Mouse (Mus musculus) liver, embryonic 16.5 days (tissue): ENCODE data around the gene Plce1. TPM values are rescaled to one million over a fixed set of nuclear protein-coding genes. Genes with fewer than 3 reads are reported as not detected.

ENCODE experiments used
- ATAC-seq: fragments of 200-750 bp; cut with Nextera tagmentation; 2 replicates; pipeline ENCODE4 v1.8.0; 2017; ENCODE audit warnings: low read depth, mild to moderate bottlenecking, moderate number of reproducible peaks, moderate library complexity
- H3K27ac ChIP-seq: fragments of 300-500 bp; sonication (generic); 2 replicates; pipeline ENCODE4 v1.5.1; 2014; ENCODE audit warnings: mild to moderate bottlenecking, low read length
- H3K27me3 ChIP-seq: fragments of 300-500 bp; sonication (generic); 2 replicates; pipeline ENCODE4 v1.6.1; 2014; ENCODE audit warnings: low read depth, low read length, mixed read lengths; ENCODE audit not compliant: control insufficient read depth, insufficient read depth
- H3K36me3 ChIP-seq: fragments of 300-500 bp; sonication (generic); 2 replicates; pipeline ENCODE4 v1.6.1; 2014; ENCODE audit warnings: mild to moderate bottlenecking; ENCODE audit not compliant: control insufficient read depth, insufficient read depth
- H3K4me1 ChIP-seq: fragments of 300-500 bp; sonication (generic); 2 replicates; pipeline ENCODE4 v1.6.1; 2014; ENCODE audit warnings: low read depth, low read length, mixed read lengths; ENCODE audit not compliant: control insufficient read depth
- H3K4me2 ChIP-seq: fragments of 300-500 bp; sonication (generic); 2 replicates; pipeline ENCODE4 v1.6.1; 2014; ENCODE audit warnings: low read depth, low read length, mixed read lengths
- H3K4me3 ChIP-seq: fragments of 300-500 bp; sonication (generic); 2 replicates; pipeline ENCODE4 v1.5.1; 2014; ENCODE audit warnings: low read depth, mild to moderate bottlenecking, low read length
- H3K9ac ChIP-seq: fragments of 300-500 bp; sonication (generic); 2 replicates; pipeline ENCODE4 v1.6.1; 2014; ENCODE audit warnings: low read depth, low read length
- H3K9me3 ChIP-seq: fragments of 300-500 bp; sonication (generic); replicated peaks from 2 replicates; pipeline ENCODE4 v1.6.1; 2016; ENCODE audit warnings: low read length; ENCODE audit not compliant: control insufficient read depth
- WGBS: fragments of 180-500 bp; shearing (Covaris S2); extraction: QIAGEN DNeasy Blood & Tissue Kit; methylation state at CpG from one replicate; pipeline ENCODE4 v1.1.7; 2014; ENCODE audit not compliant: insufficient replicate concordance; 5-methylcytosine and 5-hydroxymethylcytosine counted together
- polyA plus RNA-seq: library from polyadenylated mRNA; unstranded; fragments of >200 nt; fragmentation: Nextera tagmentation; extraction: Ambion mirVana; gene quantifications from 2 replicates; pipeline ENCODE4 v1.2.1, GENCODE M21; 2015

The Plce1 gene
- polyA plus RNA-seq, 1 experiment from 2014 or later = 0.68 TPM

DNA sequence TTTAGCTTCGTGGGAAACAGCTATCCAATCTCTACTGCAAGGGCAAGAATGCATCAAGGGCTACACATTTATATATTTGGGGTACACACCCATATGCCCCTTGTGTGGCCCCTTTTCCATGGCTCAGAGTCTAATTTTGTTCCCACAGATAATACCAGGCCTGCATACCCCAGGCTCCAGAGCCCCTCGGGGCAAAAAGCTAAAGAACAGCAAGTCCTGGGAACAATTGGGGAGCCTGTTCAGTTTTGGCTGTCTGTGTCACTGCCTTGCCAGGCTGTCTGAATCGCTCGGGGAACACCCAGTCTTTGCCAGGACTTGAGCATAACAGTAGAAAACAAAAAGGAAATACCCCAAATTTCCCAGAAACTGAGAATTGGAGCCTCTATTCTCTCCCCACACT is 20.2 kb upstream of the Plce1 start:
- Histone ChIP-seq H3K27ac (no peak overlapping the region), H3K9me3 (peaks cover 3% of the 10 kb centered on the region), H3K9ac (no peak overlapping the region), H3K4me1 (no peaks in the 10 kb centered on the region), H3K4me2 (no peak overlapping the region), H3K4me3 (no peak overlapping the region), H3K36me3 (no peaks in the 10 kb centered on the region), H3K27me3 (no peaks in the 10 kb centered on the region)
- no peak for ATAC-seq
- WGBS = 68% methylated on average over 4 of the region's 4 CpGs

DNA sequence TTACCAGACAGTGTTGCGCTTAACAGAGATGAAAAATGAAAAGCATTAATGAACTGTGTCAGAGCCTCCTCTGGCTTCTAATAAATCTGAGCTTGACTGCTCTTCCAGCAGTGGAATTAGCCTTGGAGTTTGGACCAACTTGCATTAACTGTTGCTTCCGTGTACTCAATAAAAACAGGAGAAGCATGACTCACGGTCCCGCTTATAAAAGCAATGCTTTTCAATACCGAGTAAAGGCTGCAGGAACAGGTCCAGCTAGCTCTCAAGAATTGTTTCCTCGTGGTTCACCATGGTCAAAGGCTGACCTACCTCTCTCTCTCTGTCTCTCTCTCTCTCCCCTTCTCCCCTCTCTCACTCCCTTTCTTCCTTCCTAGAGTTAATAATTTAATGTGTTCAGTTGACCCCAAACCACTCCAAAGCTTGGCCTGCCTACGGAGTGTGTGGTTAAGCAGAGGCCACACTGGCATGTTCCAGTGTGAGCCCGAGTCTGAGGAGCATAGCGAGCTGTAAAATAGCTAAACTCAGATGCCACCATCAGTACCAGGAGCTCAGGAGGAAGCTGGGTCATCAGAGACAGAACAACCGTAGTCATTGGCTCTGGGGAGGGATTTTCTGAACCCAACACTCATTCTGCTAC is 10.5 kb upstream of the Plce1 start:
- no peak for ATAC-seq
- Histone ChIP-seq H3K36me3 (no peaks in the 10 kb centered on the region), H3K4me3 (no peak overlapping the region), H3K27me3 (no peaks in the 10 kb centered on the region), H3K27ac (no peak overlapping the region), H3K4me1 (no peaks in the 10 kb centered on the region), H3K9ac (no peak overlapping the region), H3K9me3 (no peaks in the 10 kb centered on the region), H3K4me2 (no peak overlapping the region)
- WGBS = 62% methylated on average over 10 of the region's 10 CpGs

GRCm38 (mm10) chr19:38475394-38475793 is 5.5 kb upstream of the Plce1 start:
- H3K27me3 ChIP-seq = peaks cover 22% of the 10 kb centered on the region

GRCm38 (mm10) chr19:38478286-38478685 is 2.6 kb upstream of the Plce1 start:
- Histone ChIP-seq H3K4me1 (no peaks in the 10 kb centered on the region), H3K27ac (no peak overlapping the region), H3K9me3 (no peaks in the 10 kb centered on the region), H3K27me3 (peaks cover 49% of the 10 kb centered on the region), H3K4me2 (no peak overlapping the region), H3K9ac (no peak overlapping the region), H3K36me3 (no peaks in the 10 kb centered on the region), H3K4me3 (no peak overlapping the region)
- no peak for ATAC-seq
- WGBS = 46% methylated on average over 5 of the region's 5 CpGs

More at GRCm38 (mm10) chr19:38475394-38475793, 5.5 kb upstream of the Plce1 start:
- Histone ChIP-seq H3K4me1 (no peaks in the 10 kb centered on the region), H3K9ac (no peak overlapping the region), H3K27ac (no peak overlapping the region), H3K4me3 (no peak overlapping the region), H3K9me3 (no peaks in the 10 kb centered on the region), H3K4me2 (no peak overlapping the region), H3K36me3 (no peaks in the 10 kb centered on the region)
- no peak for ATAC-seq
- WGBS = 64% methylated on average over 7 of the region's 7 CpGs

GRCm38 (mm10) chr19:38478948-38479347 is 2.0 kb upstream of the Plce1 start:
- ATAC-seq = no peak
- WGBS = 43% methylated on average over 7 of the region's 7 CpGs
- no peak overlapping the region for H3K4me2 ChIP-seq
- no peak overlapping the region for H3K27ac ChIP-seq
- H3K9ac ChIP-seq = no peak overlapping the region
- H3K36me3 ChIP-seq = no peaks in the 10 kb centered on the region
- no peak overlapping the region for H3K4me3 ChIP-seq
- H3K4me1 ChIP-seq = no peaks in the 10 kb centered on the region
- no peaks in the 10 kb centered on the region for H3K9me3 ChIP-seq
- H3K27me3 ChIP-seq = peaks cover 49% of the 10 kb centered on the region

- no peak overlapping the region for H3K4me3 ChIP-seq
- H3K4me2 ChIP-seq = no peak overlapping the region
- ATAC-seq = no peak
- no peaks in the 10 kb centered on the region for H3K9me3 ChIP-seq
- H3K36me3 ChIP-seq = no peaks in the 10 kb centered on the region
- peaks cover 49% of the 10 kb centered on the region for H3K27me3 ChIP-seq
- no peak overlapping the region for H3K9ac ChIP-seq
- H3K4me1 ChIP-seq = no peaks in the 10 kb centered on the region
- 49% methylated on average over 5 of the region's 5 CpGs for WGBS
- H3K27ac ChIP-seq = no peak overlapping the region
Measured at GRCm38 (mm10) chr19:38479473-38479872, 1.4 kb upstream of the Plce1 start.

DNA sequence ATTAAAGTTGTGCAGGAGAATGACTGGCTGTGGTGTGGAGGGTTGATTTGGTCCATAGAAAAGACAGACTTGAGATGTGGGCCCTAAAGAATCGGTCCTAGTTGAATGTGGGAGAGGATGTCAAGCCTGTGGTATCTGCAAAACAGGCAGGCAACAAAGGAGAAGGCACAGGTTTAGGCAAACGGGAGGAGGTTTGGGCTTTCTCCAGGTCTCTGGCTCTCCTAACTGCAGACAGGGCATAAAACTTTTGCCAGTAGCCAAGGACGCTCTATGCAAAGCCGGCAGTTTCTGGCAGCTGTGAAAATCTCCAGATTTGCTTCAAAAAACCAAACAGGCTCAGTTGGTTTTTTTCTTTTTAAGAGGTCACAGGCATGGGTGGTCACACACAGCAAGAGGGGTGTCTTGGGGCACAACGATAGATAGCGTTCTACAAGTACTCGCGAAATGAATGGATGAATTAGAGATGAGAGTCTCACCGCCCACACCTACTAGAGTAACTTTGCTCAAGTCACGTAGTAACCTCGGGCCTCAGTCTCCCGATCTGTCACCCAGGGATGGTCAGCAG is 671 bp upstream of the Plce1 start:
- Histone ChIP-seq H3K4me2 (peak overlapping the region; percentile 56), H3K9me3 (no peaks in the 10 kb centered on the region), H3K36me3 (no peaks in the 10 kb centered on the region), H3K9ac (no peak overlapping the region), H3K4me1 (no peaks in the 10 kb centered on the region), H3K27me3 (peaks cover 49% of the 10 kb centered on the region), H3K27ac (no peak overlapping the region), H3K4me3 (no peak overlapping the region; the same call in 1 of the 2 replicates)
- 11% methylated on average over 12 of the region's 12 CpGs for WGBS
- no peak for ATAC-seq

GRCm38 (mm10) chr19:38481906-38482305 is 997 bp downstream of the Plce1 start:
- peaks cover 49% of the 10 kb centered on the region for H3K27me3 ChIP-seq
- ATAC-seq = no peak
- no peaks in the 10 kb centered on the region for H3K36me3 ChIP-seq
- peak overlapping the region; percentile 56 for H3K4me2 ChIP-seq
- H3K4me3 ChIP-seq = peak overlapping the region; percentile 52
- no peak overlapping the region for H3K9ac ChIP-seq
- H3K4me1 ChIP-seq = no peaks in the 10 kb centered on the region
- 18% methylated on average over 8 of the region's 8 CpGs for WGBS
- no peak overlapping the region for H3K27ac ChIP-seq
- no peaks in the 10 kb centered on the region for H3K9me3 ChIP-seq

GRCm38 (mm10) chr19:38482406-38483181 is 1.7 kb downstream of the Plce1 start:
- no peak overlapping the region for H3K4me2 ChIP-seq
- WGBS = 18% methylated on average over 19 of the region's 19 CpGs

More at GRCm38 (mm10) chr19:38482406-38483181, 1.7 kb downstream of the Plce1 start:
- no peak overlapping the region for H3K9ac ChIP-seq
- peaks cover 49% of the 10 kb centered on the region for H3K27me3 ChIP-seq
- no peaks in the 10 kb centered on the region for H3K9me3 ChIP-seq
- H3K36me3 ChIP-seq = no peaks in the 10 kb centered on the region
- no peak overlapping the region for H3K27ac ChIP-seq
- ATAC-seq = no peak
- H3K4me3 ChIP-seq = no peak overlapping the region
- H3K4me1 ChIP-seq = no peaks in the 10 kb centered on the region
